In the genomic region with DNA sequence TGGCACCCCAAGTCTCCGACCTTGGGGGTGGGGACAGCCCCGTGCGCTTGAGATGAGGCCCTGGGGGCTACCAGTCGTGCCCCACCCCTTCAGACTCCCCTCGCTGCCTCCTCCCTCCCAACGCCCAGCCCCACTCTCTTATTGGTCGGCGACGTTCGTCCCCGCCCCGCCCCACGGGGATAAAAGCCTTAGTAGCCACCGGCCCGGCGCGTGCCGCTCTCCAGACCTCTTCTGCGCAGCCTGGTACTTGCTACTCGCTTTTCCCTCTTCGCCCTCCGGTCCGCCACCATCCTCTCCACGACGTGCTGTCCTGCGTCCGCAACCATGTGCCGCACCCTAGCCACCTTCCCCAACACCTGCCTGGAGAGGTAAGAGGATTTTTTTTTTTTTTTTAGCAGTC, we compare ENCODE assay signal across 8 mouse cellular contexts. TPM values are rescaled to one million over a fixed set of nuclear protein-coding genes. Genes with fewer than 3 reads are reported as not detected.
DNase-seq lines count a peak whose midpoint lies in the region; ATAC-seq lines count a peak whose summit lies in the region.

Gene Rgs16 (plus strand): TSS at position 205 of the 400 bp plus-strand sequence.

- 1% methylated on average over 28 of the region's 28 CpGs for WGBS in limb, embryonic 10.5 days
- whole genome bisulfite sequencing in midbrain, embryonic 10.5 days, result under 1% methylated on average over 27 of the region's 28 CpGs

- intact Hi-C loops in gastrocnemius, postnatal 36 days (cut with DNase I), result no loop called here

- no peaks in the 10 kb centered on the region for H3K9me3 ChIP-seq in limb, embryonic 10.5 days (replicated peaks)
- H3K9me3 ChIP-seq in midbrain, embryonic 10.5 days (replicated peaks), result no peaks in the 10 kb centered on the region

- 0 out of 2 replicates have a peak, but pooled peaks cover 5% of the 10 kb centered on the region for H3K36me3 ChIP-seq in limb, embryonic 10.5 days
- peaks cover 29% of the 10 kb centered on the region for H3K36me3 ChIP-seq in midbrain, embryonic 10.5 days

- peak within 1 kb of the TSS; percentile 53 for H3K4me3 ChIP-seq in limb, embryonic 10.5 days
- H3K4me3 ChIP-seq in midbrain, embryonic 10.5 days, result peak within 1 kb of the TSS; percentile 66

- peaks cover 63% of the 10 kb centered on the region for H3K27me3 ChIP-seq in limb, embryonic 10.5 days (ENCODE audit: low read depth, poor library complexity, severe bottlenecking)
- peaks cover 55% of the 10 kb centered on the region for H3K27me3 ChIP-seq in midbrain, embryonic 10.5 days (ENCODE audit: low read depth, poor library complexity, severe bottlenecking)

- H3K27ac ChIP-seq in limb, embryonic 10.5 days, result peak within 1 kb of the TSS; percentile 62
- H3K27ac ChIP-seq in midbrain, embryonic 10.5 days (replicated peaks), result peak within 1 kb of the TSS; percentile 82

- DNase-seq in adrenal gland, adult (ENCODE audit: inconsistent age in 2 of 2, low spot score in 1 of 2), result peak; percentile 86 to 96
- peak; percentile 47 to 68 for DNase-seq in cerebellum, postnatal 4 days (ENCODE audit: low spot score in 2 of 2)
- DNase-seq in gastrocnemius, postnatal 36 days, result peak; percentile 72 to 80
- peak; percentile 85 for DNase-seq in limb, embryonic 10.5 days (ENCODE audit: low spot score)
- peak; percentile 85 for DNase-seq in midbrain, embryonic 10.5 days (ENCODE audit: low spot score)
- peak; percentile 57 for DNase-seq in skeletal muscle tissue, adult 2 months (ENCODE audit: low read depth, low spot score)

- peaks cover 33% of the 10 kb centered on the region for H3K4me1 ChIP-seq in limb, embryonic 10.5 days
- H3K4me1 ChIP-seq in midbrain, embryonic 10.5 days, result peaks cover 89% of the 10 kb centered on the region

- peak; percentile 84 for ATAC-seq in inflammation-experienced regulatory T-cells, adult 6 months
- no peak for ATAC-seq in erythroblast, adult 5-6 weeks (replicated peaks; ENCODE audit: low FRiP score, poor library complexity, severe bottlenecking)

RNA-seq across cellular contexts. Expression of gene Rgs16, which starts in this region (rescaled TPM):
- 1 to 10 TPM in 1 of 2 experiments, under 1 TPM in 1; 0.62 to 1.1 TPM for total RNA-seq in gastrocnemius, postnatal 36 days (2021)
- 10 to 100 TPM; 19.8 to 37.6 (median 35.0) TPM for polyA plus RNA-seq in inflammation-experienced regulatory T-cells, adult 6 months (2017; shearing (Covaris generic))
- 3.1 and 6.0 TPM in 2 replicates for polyA plus RNA-seq in limb, embryonic 10.5 days (2016; fragmentation: Nextera tagmentation; extraction: Ambion mirVana)
- polyA plus RNA-seq in midbrain, embryonic 10.5 days (2016; fragmentation: Nextera tagmentation; extraction: Ambion mirVana), result 31.8 and 39.0 TPM in 2 replicates
- total RNA-seq in erythroblast, adult 5-6 weeks (2015; ENCODE audit: low replicate concordance), result not detected in 2 replicates
- 0.56 TPM in 1 of 2 replicates, not detected in the other for total RNA-seq in erythroblast, adult 5-6 weeks (2017; ENCODE audit: low replicate concordance)
